Mouse (Mus musculus) cerebellum, adult 2 months (tissue): ENCODE measurements around the gene Masp1. TPM values are rescaled to one million over a fixed set of nuclear protein-coding genes. Genes with fewer than 3 reads are reported as not detected.

Source experiments
- DNase-seq, 2 experiments: peaks; one replicate each; pipeline ENCODE4 v3.0.0; 2021
- H3K27ac ChIP-seq: fragments of 200-500 bp; 2 replicates; pipeline ENCODE4 v1.5.1; 2012; ENCODE audit warnings: low read length, control low read depth, inconsistent platforms; ENCODE audit not compliant: insufficient read depth
- H3K27me3 ChIP-seq: fragments of 200-500 bp; 2 replicates; pipeline ENCODE4 v1.6.1; 2012; ENCODE audit warnings: inconsistent platforms, mild to moderate bottlenecking, low read length, moderate library complexity; ENCODE audit not compliant: control insufficient read depth, insufficient read depth
- H3K4me1 ChIP-seq: fragments of 200-500 bp; 2 replicates; pipeline ENCODE4 v1.6.1; 2011; ENCODE audit warnings: low read length; ENCODE audit not compliant: control insufficient read depth, insufficient read depth
- H3K4me3 ChIP-seq: fragments of 200-500 bp; replicated peaks from 2 replicates; pipeline ENCODE3; 2011; ENCODE audit warnings: mild to moderate bottlenecking, low read depth, low read length, control low read depth; ENCODE audit not compliant: insufficient read depth
- CTCF ChIP-seq: fragments of 200-500 bp; IDR thresholded peaks from 2 replicates; pipeline ENCODE4 v1.5.1; 2011; ENCODE audit warnings: low read depth, mild to moderate bottlenecking, control low read depth, low read length, moderate library complexity, borderline replicate concordance; ENCODE audit not compliant: insufficient read depth
- POLR2A ChIP-seq: fragments of 200-500 bp; IDR thresholded peaks from 2 replicates; pipeline ENCODE4 v1.6.1; 2011; ENCODE audit warnings: low read length, control low read depth, borderline replicate concordance; ENCODE audit not compliant: insufficient read depth
- WGBS: fragments of 180-500 bp; shearing (Covaris S2); methylation state at CpG from one replicate; pipeline ENCODE4 v1.1.7; 2018; 5-methylcytosine and 5-hydroxymethylcytosine counted together
- polyA plus RNA-seq: library from polyadenylated mRNA; depleted of rRNA; stranded (reverse); fragments of >200 nt; gene quantifications from 2 replicates; pipeline ENCODE4 v1.2.3, GENCODE M21; 2012

Masp1 gene
- polyA plus RNA-seq, 1 experiment = 13.7 TPM

- DNase-seq = no peak
- Histone ChIP-seq H3K27me3 (no peaks in the 10 kb centered on the region), H3K27ac (no peak overlapping the region), H3K4me3 (no peak overlapping the region), H3K4me1 (peaks cover 12% of the 10 kb centered on the region)
- 70% methylated on average over 5 of the region's 5 CpGs for WGBS
- TF ChIP-seq CTCF (no peak), POLR2A (no peak)
Measured at GRCm38 (mm10) chr16:23423825-23424224, 96.8 kb downstream of the Masp1 start.

DNA sequence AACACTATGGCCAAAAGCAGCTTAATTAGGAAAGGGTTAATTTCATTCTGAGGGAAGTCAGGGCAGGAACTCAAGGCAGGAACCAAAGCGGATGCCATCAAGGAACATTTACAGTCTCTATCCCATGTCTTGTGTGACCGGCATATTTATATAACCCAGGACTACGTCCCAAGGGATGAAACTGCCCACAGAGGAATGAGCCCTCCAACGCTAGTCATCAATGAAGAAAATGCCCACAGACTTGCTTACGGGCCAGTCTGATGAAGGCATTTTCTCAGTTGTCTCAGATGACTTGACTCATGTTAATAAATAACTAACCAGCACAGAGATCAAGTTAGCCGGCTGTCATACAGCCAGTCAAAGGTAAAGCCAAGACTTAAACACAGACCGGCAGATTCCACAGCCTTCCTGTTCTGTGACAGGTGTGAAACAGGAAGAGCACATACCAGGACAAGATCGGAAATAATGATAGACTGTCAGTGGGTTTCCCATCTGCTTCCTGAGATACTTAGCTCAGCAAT, 101.0 kb downstream of the Masp1 start:
- WGBS = 86% methylated on average over 8 of the region's 8 CpGs
- no peaks in the 10 kb centered on the region for H3K4me1 ChIP-seq
- TF ChIP-seq CTCF = no peak
- TF ChIP-seq POLR2A = no peak
- no peak overlapping the region for H3K27ac ChIP-seq
- no peak overlapping the region for H3K4me3 ChIP-seq
- H3K27me3 ChIP-seq = no peaks in the 10 kb centered on the region; the same call in 1 of the 2 replicates
- DNase-seq = no peak

GRCm38 (mm10) chr16:23417456-23418240, 103.0 kb downstream of the Masp1 start:
- no peak overlapping the region for H3K4me3 ChIP-seq
- 66% methylated on average over 13 of the region's 13 CpGs for WGBS
- no peak overlapping the region for H3K27ac ChIP-seq
- no peaks in the 10 kb centered on the region; the same call in 1 of the 2 replicates for H3K27me3 ChIP-seq
- no peaks in the 10 kb centered on the region for H3K4me1 ChIP-seq
- DNase-seq = no peak
- no peak for TF ChIP-seq CTCF
- TF ChIP-seq POLR2A = no peak

DNA sequence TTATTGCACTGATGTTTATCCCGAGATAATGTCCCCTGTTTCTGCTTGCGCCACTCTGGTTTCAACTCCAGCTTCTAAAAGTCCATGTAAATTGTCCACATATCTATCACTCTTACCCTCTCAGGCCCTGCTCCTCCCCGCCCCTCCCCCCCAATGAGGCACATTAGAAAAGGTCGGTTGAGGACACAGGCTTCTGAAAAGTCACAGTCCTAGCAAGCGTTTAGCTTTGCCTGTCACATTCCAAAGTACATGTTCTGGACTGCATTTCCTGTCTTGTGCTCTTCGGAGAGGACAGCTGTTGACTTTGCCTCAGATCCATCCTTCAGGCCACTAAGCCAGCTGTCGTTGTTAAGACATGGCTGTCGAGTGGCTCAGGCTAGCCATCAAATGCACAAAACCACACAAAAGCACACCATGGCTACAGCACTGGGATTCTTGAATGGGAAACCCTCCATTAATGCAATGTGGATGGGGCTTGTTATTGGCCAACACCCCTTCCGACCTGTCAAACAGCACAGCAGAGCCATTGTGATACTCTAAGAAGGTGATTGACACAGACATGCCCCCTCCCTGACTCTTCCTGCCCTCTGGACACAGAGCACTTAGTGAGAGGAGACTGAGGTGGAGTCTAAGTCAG, 103.8 kb downstream of the Masp1 start:
- no peaks in the 10 kb centered on the region; the same call in 1 of the 2 replicates for H3K27me3 ChIP-seq
- DNase-seq = no peak
- no peak overlapping the region for H3K27ac ChIP-seq
- H3K4me3 ChIP-seq = no peak overlapping the region
- WGBS = 49% methylated on average over 9 of the region's 9 CpGs
- H3K4me1 ChIP-seq = no peaks in the 10 kb centered on the region
- no peak for TF ChIP-seq POLR2A
- no peak for TF ChIP-seq CTCF

- no peak overlapping the region for H3K27ac ChIP-seq
- DNase-seq = no peak
- no peak for TF ChIP-seq CTCF
- no peaks in the 10 kb centered on the region; the same call in 1 of the 2 replicates for H3K27me3 ChIP-seq
- no peaks in the 10 kb centered on the region for H3K4me1 ChIP-seq
- no peak overlapping the region for H3K4me3 ChIP-seq
- WGBS = 40% methylated on average over 10 of the region's 10 CpGs
Measured at GRCm38 (mm10) chr16:23416261-23416656, 104.4 kb downstream of the Masp1 start.

- WGBS = 78% methylated on average over 6 of the region's 6 CpGs
- H3K4me3 ChIP-seq = no peak overlapping the region
- no peaks in the 10 kb centered on the region; the same call in 1 of the 2 replicates for H3K27me3 ChIP-seq
- H3K27ac ChIP-seq = no peak overlapping the region
- DNase-seq = no peak
- no peaks in the 10 kb centered on the region for H3K4me1 ChIP-seq
- no peak for TF ChIP-seq POLR2A
- TF ChIP-seq CTCF = no peak
Measured at GRCm38 (mm10) chr16:23412930-23413329, 107.7 kb downstream of the Masp1 start.

DNA sequence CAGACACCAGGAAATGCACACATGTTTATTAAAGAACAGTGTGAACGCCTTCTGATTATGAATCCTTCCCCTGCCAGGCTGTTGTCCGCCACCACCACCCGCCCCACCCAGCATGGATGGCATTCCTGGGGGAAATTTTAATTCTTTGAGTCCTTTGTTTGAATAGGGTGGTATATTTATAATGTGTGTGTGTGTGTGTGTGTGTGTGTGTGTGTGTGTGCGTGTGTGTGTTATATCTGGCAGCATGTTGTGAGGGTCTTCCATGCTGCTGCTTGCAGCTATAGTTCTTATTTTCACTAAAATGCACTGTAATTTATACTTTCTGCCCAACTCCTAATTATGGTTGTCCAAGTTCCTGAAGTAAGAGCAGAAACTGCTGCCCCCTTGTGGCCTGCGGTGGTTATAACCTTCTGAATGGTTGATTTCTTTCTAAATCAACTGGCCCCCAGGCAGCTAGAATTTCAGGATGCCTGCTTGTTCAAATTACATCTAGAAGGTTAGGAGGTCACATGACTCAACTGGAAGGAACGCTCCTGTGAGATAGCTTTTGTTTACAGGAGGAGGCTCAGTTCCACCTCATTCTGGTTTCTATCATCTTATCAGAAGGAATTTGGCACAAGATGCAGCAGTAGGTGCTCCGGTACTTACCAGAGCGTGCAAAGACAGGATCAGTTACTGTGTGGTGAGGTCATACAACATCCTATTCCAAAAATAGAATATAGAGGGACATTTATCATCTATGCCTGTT, 117.4 kb downstream of the Masp1 start:
- Histone ChIP-seq H3K4me3 (no peak overlapping the region), H3K27me3 (no peaks in the 10 kb centered on the region; the same call in 1 of the 2 replicates), H3K27ac (no peak overlapping the region), H3K4me1 (no peaks in the 10 kb centered on the region)
- TF ChIP-seq CTCF (peak; percentile 46; the same call in 1 of the 2 replicates), POLR2A (no peak)
- 44% methylated on average over 8 of the region's 8 CpGs for WGBS
- DNase-seq = peak; percentile 19 to 35
